Mouse (Mus musculus): Measurements from ENCODE around the gene Thada. TPM values are rescaled to one million over a fixed set of nuclear protein-coding genes. Genes with fewer than 3 reads are reported as not detected.

Gene Thada
- polyA plus RNA-seq, 2 experiments: 9.1 to 9.7 TPM

- ATAC-seq (ENCODE audit: low FRiP score, low read depth) (no peak), DNase-seq (ENCODE audit: low spot score) (no peak)
- no peak for TF ChIP-seq POLR2A (IDR thresholded peaks at IDR 0.05; ENCODE audit: borderline replicate concordance, extremely low read depth, insufficient read depth, insufficient read length)
- Histone ChIP-seq H3K9me3 (ENCODE audit: control insufficient read depth, low read length) (no peaks in the 10 kb centered on the region), H3K27ac (replicated peaks; ENCODE audit: low read depth, low read length) (no peak overlapping the region), H3K4me2 (replicated peaks; ENCODE audit: low read depth, low read length, severe bottlenecking) (no peak overlapping the region), H3K9ac (ENCODE audit: low read depth, low read length, severe bottlenecking) (no peak overlapping the region), H3K27me3 (ENCODE audit: control insufficient read depth, insufficient read depth, low read length) (no peaks in the 10 kb centered on the region), H3K36me3 (ENCODE audit: control insufficient read depth, insufficient read depth, low read length) (peaks cover 37% of the 10 kb centered on the region), H3K4me1 (ENCODE audit: control insufficient read depth, insufficient read depth, low read length) (no peaks in the 10 kb centered on the region), H3K4me3 (replicated peaks; ENCODE audit: low read length) (no peak overlapping the region)
- WGBS: 69% methylated on average over 5 of the region's 5 CpGs
Measured at GRCm38 (mm10) chr17:84334241-84335014, 131.6 kb downstream of the Thada start.

- H3K9ac ChIP-seq (ENCODE audit: low read depth, low read length, severe bottlenecking): no peak overlapping the region
- no peak for TF ChIP-seq POLR2A (IDR thresholded peaks at IDR 0.05; ENCODE audit: borderline replicate concordance, extremely low read depth, insufficient read depth, insufficient read length)
- no peak overlapping the region for H3K4me2 ChIP-seq (replicated peaks; ENCODE audit: low read depth, low read length, severe bottlenecking)
- no peaks in the 10 kb centered on the region for H3K27me3 ChIP-seq (ENCODE audit: control insufficient read depth, insufficient read depth, low read length)
- no peaks in the 10 kb centered on the region for H3K9me3 ChIP-seq (ENCODE audit: control insufficient read depth, low read length)
- WGBS: 85% methylated on average over 5 of the region's 5 CpGs
- H3K36me3 ChIP-seq (ENCODE audit: control insufficient read depth, insufficient read depth, low read length): peaks cover 37% of the 10 kb centered on the region
- no peak overlapping the region for H3K4me3 ChIP-seq (replicated peaks; ENCODE audit: low read length)
- no peak for ATAC-seq (ENCODE audit: low FRiP score, low read depth)
- no peaks in the 10 kb centered on the region for H3K4me1 ChIP-seq (ENCODE audit: control insufficient read depth, insufficient read depth, low read length)
- no peak overlapping the region for H3K27ac ChIP-seq (replicated peaks; ENCODE audit: low read depth, low read length)
- no peak for DNase-seq (ENCODE audit: low spot score)
Measured at GRCm38 (mm10) chr17:84332940-84333339, 133.1 kb downstream of the Thada start.

- no peak overlapping the region for H3K4me3 ChIP-seq (replicated peaks; ENCODE audit: low read length)
- H3K9ac ChIP-seq (ENCODE audit: low read depth, low read length, severe bottlenecking): no peak overlapping the region
- DNase-seq (ENCODE audit: low spot score) (no peak), ATAC-seq (ENCODE audit: low FRiP score, low read depth) (no peak)
- WGBS: 86% methylated on average over 8 of the region's 8 CpGs
- no peaks in the 10 kb centered on the region for H3K4me1 ChIP-seq (ENCODE audit: control insufficient read depth, insufficient read depth, low read length)
- no peak for TF ChIP-seq POLR2A (IDR thresholded peaks at IDR 0.05; ENCODE audit: borderline replicate concordance, extremely low read depth, insufficient read depth, insufficient read length)
- H3K36me3 ChIP-seq (ENCODE audit: control insufficient read depth, insufficient read depth, low read length): peaks cover 31% of the 10 kb centered on the region
- no peaks in the 10 kb centered on the region for H3K9me3 ChIP-seq (ENCODE audit: control insufficient read depth, low read length)
- no peaks in the 10 kb centered on the region for H3K27me3 ChIP-seq (ENCODE audit: control insufficient read depth, insufficient read depth, low read length)
- H3K27ac ChIP-seq (replicated peaks; ENCODE audit: low read depth, low read length): no peak overlapping the region
- H3K4me2 ChIP-seq (replicated peaks; ENCODE audit: low read depth, low read length, severe bottlenecking): no peak overlapping the region
Measured at GRCm38 (mm10) chr17:84330986-84331385, 135.0 kb downstream of the Thada start.

- Histone ChIP-seq H3K36me3 (ENCODE audit: control insufficient read depth, insufficient read depth, low read length) (peaks cover 27% of the 10 kb centered on the region), H3K9ac (ENCODE audit: low read depth, low read length, severe bottlenecking) (no peak overlapping the region), H3K27ac (replicated peaks; ENCODE audit: low read depth, low read length) (no peak overlapping the region), H3K4me1 (ENCODE audit: control insufficient read depth, insufficient read depth, low read length) (no peaks in the 10 kb centered on the region), H3K4me2 (replicated peaks; ENCODE audit: low read depth, low read length, severe bottlenecking) (no peak overlapping the region), H3K4me3 (replicated peaks; ENCODE audit: low read length) (no peak overlapping the region), H3K27me3 (ENCODE audit: control insufficient read depth, insufficient read depth, low read length) (no peaks in the 10 kb centered on the region), H3K9me3 (ENCODE audit: control insufficient read depth, low read length) (no peaks in the 10 kb centered on the region)
- TF ChIP-seq POLR2A (IDR thresholded peaks at IDR 0.05; ENCODE audit: borderline replicate concordance, extremely low read depth, insufficient read depth, insufficient read length): no peak
- WGBS: 66% methylated on average over 6 of the region's 6 CpGs
- DNase-seq (ENCODE audit: low spot score): no peak
- no peak for ATAC-seq (ENCODE audit: low FRiP score, low read depth)
Measured at GRCm38 (mm10) chr17:84330506-84330905, 135.5 kb downstream of the Thada start.

GRCm38 (mm10) chr17:84329906-84330470, 136.0 kb downstream of the Thada start:
- Histone ChIP-seq H3K9me3 (ENCODE audit: control insufficient read depth, low read length) (no peaks in the 10 kb centered on the region), H3K4me2 (replicated peaks; ENCODE audit: low read depth, low read length, severe bottlenecking) (no peak overlapping the region), H3K4me3 (replicated peaks; ENCODE audit: low read length) (no peak overlapping the region), H3K27me3 (ENCODE audit: control insufficient read depth, insufficient read depth, low read length) (no peaks in the 10 kb centered on the region), H3K27ac (replicated peaks; ENCODE audit: low read depth, low read length) (no peak overlapping the region), H3K4me1 (ENCODE audit: control insufficient read depth, insufficient read depth, low read length) (no peaks in the 10 kb centered on the region), H3K9ac (ENCODE audit: low read depth, low read length, severe bottlenecking) (no peak overlapping the region), H3K36me3 (ENCODE audit: control insufficient read depth, insufficient read depth, low read length) (peaks cover 23% of the 10 kb centered on the region)
- DNase-seq (ENCODE audit: low spot score) (no peak), ATAC-seq (ENCODE audit: low FRiP score, low read depth) (no peak)
- WGBS: 91% methylated on average over 4 of the region's 4 CpGs
- no peak for TF ChIP-seq POLR2A (IDR thresholded peaks at IDR 0.05; ENCODE audit: borderline replicate concordance, extremely low read depth, insufficient read depth, insufficient read length)
